Mouse (Mus musculus): ENCODE data around the gene Mrps35. TPM values are rescaled to one million over a fixed set of nuclear protein-coding genes. Genes with fewer than 3 reads are reported as not detected.

Mrps35 gene
- total and polyA plus RNA-seq, 2 experiments from 2014 or later = 17.6 to 196 TPM

DNA sequence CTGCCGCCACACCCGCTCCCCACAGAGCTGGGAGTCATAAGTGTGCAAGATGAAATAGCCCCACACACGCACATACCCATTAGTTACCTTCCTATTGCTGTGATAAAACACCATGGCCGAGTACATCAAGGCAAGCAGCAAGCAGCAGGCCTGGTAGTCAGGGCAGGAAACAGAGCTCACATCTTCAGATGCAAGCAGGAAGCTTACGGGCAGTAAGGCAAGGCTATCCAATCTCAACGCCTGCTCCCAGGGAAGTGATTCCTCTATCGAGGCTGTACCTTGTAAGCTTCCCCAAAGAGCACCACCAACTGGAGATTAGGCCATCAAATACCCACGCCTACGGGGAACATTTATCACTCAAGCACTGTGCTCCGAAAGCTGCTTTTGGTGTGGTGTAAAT, 37.4 kb downstream of the Mrps35 start:
- no peak overlapping the region for H3K27ac ChIP-seq (ENCODE audit: low read depth)
- ATAC-seq (ENCODE audit: insufficient read depth, low read depth) (no peak), DNase-seq (ENCODE audit: low spot score) (no peak)
- H3K4me3 ChIP-seq (ENCODE audit: low read depth, low read length) = no peak overlapping the region
- 88% methylated on average over 10 of the region's 10 CpGs for WGBS
- TF ChIP-seq EP300 (IDR thresholded peaks at IDR 0.05; ENCODE audit: low read depth) = no peak
- no peak for TF ChIP-seq CTCF (IDR thresholded peaks at IDR 0.05; ENCODE audit: low read depth)
- H3K36me3 ChIP-seq (replicated peaks; ENCODE audit: control insufficient read depth, insufficient read depth, low read length) = peaks cover 7% of the 10 kb centered on the region; the same call in 1 of the 2 replicates
- no peak overlapping the region for H3K9ac ChIP-seq (replicated peaks; ENCODE audit: low read depth, low read length)
- H3K4me1 ChIP-seq (ENCODE audit: control insufficient read depth, insufficient read depth) = no peaks in the 10 kb centered on the region
- H3K9me3 ChIP-seq (replicated peaks; ENCODE audit: control insufficient read depth, low read length) = no peaks in the 10 kb centered on the region
- H3K4me2 ChIP-seq (ENCODE audit: low read depth, low read length) = no peak overlapping the region
- no peaks in the 10 kb centered on the region for H3K27me3 ChIP-seq (ENCODE audit: control insufficient read depth, insufficient read depth, low read length)

DNA sequence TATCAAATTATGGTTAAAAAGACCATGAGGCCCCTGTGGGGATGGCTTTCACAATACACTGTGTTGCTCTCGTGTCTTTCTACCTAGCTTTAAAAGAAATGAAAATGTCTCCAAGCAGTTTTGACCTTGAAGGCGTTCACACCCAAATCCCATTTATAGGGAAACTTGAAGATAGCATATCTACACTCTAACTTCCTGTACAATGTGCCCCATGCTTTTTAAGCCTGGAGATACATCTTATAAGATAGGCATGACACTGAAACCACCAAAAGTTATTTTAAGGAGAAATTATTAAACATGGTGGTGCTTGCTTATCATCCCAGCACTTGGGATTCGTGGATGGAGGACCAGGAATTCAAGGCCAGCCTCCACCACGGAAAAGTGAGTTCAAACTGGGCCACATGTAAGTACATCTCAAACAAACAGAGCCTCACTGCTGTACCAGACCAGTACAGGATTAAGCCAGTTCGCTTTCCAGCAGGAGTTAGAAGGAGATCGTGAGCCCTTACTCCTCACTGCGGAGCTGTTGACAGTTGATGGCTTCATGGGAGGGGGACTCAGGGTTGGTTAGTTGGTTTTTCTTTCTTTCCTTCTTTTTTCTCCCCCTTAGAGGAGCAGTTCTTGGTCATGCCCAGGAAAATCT, 43.0 kb downstream of the Mrps35 start:
- no peak overlapping the region for H3K4me2 ChIP-seq (ENCODE audit: low read depth, low read length)
- no peaks in the 10 kb centered on the region for H3K9me3 ChIP-seq (replicated peaks; ENCODE audit: control insufficient read depth, low read length)
- no peaks in the 10 kb centered on the region for H3K27me3 ChIP-seq (ENCODE audit: control insufficient read depth, insufficient read depth, low read length)
- no peak overlapping the region for H3K27ac ChIP-seq (ENCODE audit: low read depth)
- ATAC-seq (ENCODE audit: insufficient read depth, low read depth) = no peak
- H3K4me1 ChIP-seq (ENCODE audit: control insufficient read depth, insufficient read depth) = 0 out of 2 replicates have a peak, but pooled peaks cover 8% of the 10 kb centered on the region
- DNase-seq (ENCODE audit: low spot score) = no peak
- H3K4me3 ChIP-seq (ENCODE audit: low read depth, low read length) = no peak overlapping the region
- no peaks in the 10 kb centered on the region for H3K36me3 ChIP-seq (replicated peaks; ENCODE audit: control insufficient read depth, insufficient read depth, low read length)
- no peak overlapping the region for H3K9ac ChIP-seq (replicated peaks; ENCODE audit: low read depth, low read length)
- 60% methylated on average over 7 of the region's 7 CpGs for WGBS
- TF ChIP-seq EP300 (IDR thresholded peaks at IDR 0.05; ENCODE audit: low read depth) (no peak), CTCF (IDR thresholded peaks at IDR 0.05; ENCODE audit: low read depth) (no peak)

DNA sequence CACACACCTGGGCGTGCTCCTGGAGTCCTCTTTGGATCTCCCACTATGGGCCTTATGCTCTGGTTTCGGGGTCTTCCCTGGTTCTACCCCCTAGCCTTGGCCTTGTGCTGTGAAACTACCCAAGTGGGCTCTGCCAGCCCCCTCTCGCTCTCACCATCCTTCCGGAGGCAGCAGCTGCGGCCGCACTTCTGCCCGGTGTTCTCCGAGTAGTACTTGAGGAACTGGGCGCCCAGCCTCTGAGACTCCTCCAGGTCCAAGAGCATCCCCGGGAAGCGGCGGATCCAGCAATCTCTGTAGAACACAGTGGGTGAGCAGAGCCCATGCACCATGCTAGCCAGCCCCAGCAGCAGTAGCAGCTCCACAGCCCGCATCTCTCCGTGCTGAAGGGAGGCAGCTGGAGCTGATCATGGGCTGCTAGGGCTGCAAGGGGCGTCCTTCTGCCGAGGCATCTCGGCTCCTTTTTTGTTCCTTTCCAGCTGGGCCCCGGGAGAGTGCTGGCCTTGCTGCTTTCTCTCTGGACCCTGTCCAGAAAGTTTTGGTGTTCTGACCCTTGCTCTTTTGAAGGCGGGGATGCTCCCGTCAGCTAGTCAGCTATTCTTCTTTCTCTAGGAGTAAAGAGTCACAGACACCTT, 44.1 kb downstream of the Mrps35 start, which contains the start of gene Mansc4:
TSS of gene Mansc4 (minus strand) at position 439 of the 632 bp plus-strand sequence.
- DNase-seq (ENCODE audit: low spot score) (no peak), ATAC-seq (ENCODE audit: insufficient read depth, low read depth) (no peak)
- 12% methylated on average over 20 of the region's 20 CpGs for WGBS
- Histone ChIP-seq H3K9ac (replicated peaks; ENCODE audit: low read depth, low read length) (no peak within 1 kb of the TSS), H3K4me3 (ENCODE audit: low read depth, low read length) (no peak within 1 kb of the TSS), H3K9me3 (replicated peaks; ENCODE audit: control insufficient read depth, low read length) (no peaks in the 10 kb centered on the region), H3K27me3 (ENCODE audit: control insufficient read depth, insufficient read depth, low read length) (no peaks in the 10 kb centered on the region), H3K36me3 (replicated peaks; ENCODE audit: control insufficient read depth, insufficient read depth, low read length) (no peaks in the 10 kb centered on the region), H3K4me2 (ENCODE audit: low read depth, low read length) (peak within 1 kb of the TSS; percentile 41), H3K27ac (ENCODE audit: low read depth) (no peak within 1 kb of the TSS), H3K4me1 (ENCODE audit: control insufficient read depth, insufficient read depth) (0 out of 2 replicates have a peak, but pooled peaks cover 8% of the 10 kb centered on the region)
- no peak for TF ChIP-seq CTCF (IDR thresholded peaks at IDR 0.05; ENCODE audit: low read depth)
- TF ChIP-seq EP300 (IDR thresholded peaks at IDR 0.05; ENCODE audit: low read depth) = no peak

DNA sequence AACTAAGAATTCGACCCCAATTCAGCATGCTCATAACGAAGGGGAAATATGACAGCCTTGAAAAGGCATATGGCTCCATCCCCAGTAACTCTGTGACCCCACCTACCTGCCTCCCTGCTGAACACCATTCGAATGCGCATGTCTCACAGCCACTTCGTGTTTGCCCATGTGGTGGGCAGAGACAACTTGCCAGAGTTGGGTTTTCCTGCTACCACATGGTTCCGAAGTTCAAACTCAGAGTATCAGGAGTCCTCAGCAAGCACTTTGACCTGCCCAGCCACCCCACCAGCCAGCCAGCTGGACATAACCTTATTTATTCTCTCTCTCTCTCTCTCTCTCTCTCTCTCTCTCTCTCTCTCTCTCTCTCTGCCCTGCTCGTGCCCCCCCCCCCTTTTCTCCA, 45.2 kb downstream of the Mrps35 start:
- H3K27ac ChIP-seq (ENCODE audit: low read depth) = no peak overlapping the region
- no peaks in the 10 kb centered on the region for H3K36me3 ChIP-seq (replicated peaks; ENCODE audit: control insufficient read depth, insufficient read depth, low read length)
- H3K4me2 ChIP-seq (ENCODE audit: low read depth, low read length) = no peak overlapping the region
- DNase-seq (ENCODE audit: low spot score) = no peak
- 72% methylated on average over 6 of the region's 7 CpGs for WGBS
- no peak for ATAC-seq (ENCODE audit: insufficient read depth, low read depth)
- H3K9ac ChIP-seq (replicated peaks; ENCODE audit: low read depth, low read length) = no peak overlapping the region
- TF ChIP-seq CTCF (IDR thresholded peaks at IDR 0.05; ENCODE audit: low read depth) (no peak), EP300 (IDR thresholded peaks at IDR 0.05; ENCODE audit: low read depth) (no peak)
- H3K4me3 ChIP-seq (ENCODE audit: low read depth, low read length) = no peak overlapping the region
- no peaks in the 10 kb centered on the region for H3K27me3 ChIP-seq (ENCODE audit: control insufficient read depth, insufficient read depth, low read length)
- no peaks in the 10 kb centered on the region for H3K9me3 ChIP-seq (replicated peaks; ENCODE audit: control insufficient read depth, low read length)
- peaks cover 17% of the 10 kb centered on the region for H3K4me1 ChIP-seq (ENCODE audit: control insufficient read depth, insufficient read depth)

DNA sequence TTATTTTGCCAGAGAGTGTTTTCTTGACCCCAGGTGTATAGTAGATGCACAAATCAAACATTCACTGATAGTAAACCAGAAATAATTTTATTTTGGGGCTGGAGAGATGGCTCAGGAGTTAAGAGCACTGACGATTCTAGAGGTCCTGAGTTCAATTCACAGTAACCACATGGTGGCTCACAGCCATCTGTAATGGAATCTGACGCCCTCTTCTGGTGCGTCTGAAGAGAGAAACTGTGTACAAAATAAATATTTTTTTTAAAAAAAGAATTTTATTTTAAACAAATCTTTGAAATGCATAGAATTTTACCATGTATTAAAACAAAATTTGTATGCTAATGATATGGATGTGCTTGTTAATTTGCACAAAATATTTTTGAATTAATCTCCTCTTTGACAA, 46.0 kb downstream of the Mrps35 start:
- no peak for ATAC-seq (ENCODE audit: insufficient read depth, low read depth)
- Histone ChIP-seq H3K27ac (ENCODE audit: low read depth) (no peak overlapping the region), H3K36me3 (replicated peaks; ENCODE audit: control insufficient read depth, insufficient read depth, low read length) (no peaks in the 10 kb centered on the region), H3K9me3 (replicated peaks; ENCODE audit: control insufficient read depth, low read length) (no peaks in the 10 kb centered on the region), H3K27me3 (ENCODE audit: control insufficient read depth, insufficient read depth, low read length) (no peaks in the 10 kb centered on the region), H3K4me1 (ENCODE audit: control insufficient read depth, insufficient read depth) (peaks cover 18% of the 10 kb centered on the region), H3K9ac (replicated peaks; ENCODE audit: low read depth, low read length) (no peak overlapping the region), H3K4me3 (ENCODE audit: low read depth, low read length) (no peak overlapping the region), H3K4me2 (ENCODE audit: low read depth, low read length) (no peak overlapping the region)
- DNase-seq (ENCODE audit: low spot score) = no peak
- WGBS = 83% methylated on average over 3 of the region's 3 CpGs
- TF ChIP-seq EP300 (IDR thresholded peaks at IDR 0.05; ENCODE audit: low read depth) (no peak), CTCF (IDR thresholded peaks at IDR 0.05; ENCODE audit: low read depth) (no peak)
